Mouse (Mus musculus) megakaryocyte, adult 5-6 weeks (primary cell): ENCODE measurements around the gene Foxp1. TPM values are rescaled to one million over a fixed set of nuclear protein-coding genes. Genes with fewer than 3 reads are reported as not detected.

Experiments
- ATAC-seq: 2 replicates; pipeline ENCODE4 v1.8.0; 2016; ENCODE audit warnings: mild to moderate bottlenecking, inconsistent platforms; ENCODE audit not compliant: poor library complexity, severe bottlenecking
- total RNA-seq, 2 experiments: library from RNA; stranded (forward) in 1 of 2; stranded (reverse) in 1 of 2; fragments of 153-499, 151-499 nt in 1 of 2; fragments of 221-1000, 200-1000 nt in 1 of 2; gene quantifications; 2 replicates each; pipeline versions ENCODE4 v1.2.3 to v1.2.4; 2015 to 2017

Foxp1 gene
- total RNA-seq, 2 experiments from 2014 or later = 59.5 to 85.2 TPM

- no peak for ATAC-seq
Measured at GRCm38 (mm10) chr6:99009771-99010170, 512.8 kb downstream of the Foxp1 start.

GRCm38 (mm10) chr6:99008565-99008964 is 514.0 kb downstream of the Foxp1 start:
- ATAC-seq = no peak

GRCm38 (mm10) chr6:99007542-99007941 is 515.0 kb downstream of the Foxp1 start:
- peak; percentile 90 for ATAC-seq

DNA sequence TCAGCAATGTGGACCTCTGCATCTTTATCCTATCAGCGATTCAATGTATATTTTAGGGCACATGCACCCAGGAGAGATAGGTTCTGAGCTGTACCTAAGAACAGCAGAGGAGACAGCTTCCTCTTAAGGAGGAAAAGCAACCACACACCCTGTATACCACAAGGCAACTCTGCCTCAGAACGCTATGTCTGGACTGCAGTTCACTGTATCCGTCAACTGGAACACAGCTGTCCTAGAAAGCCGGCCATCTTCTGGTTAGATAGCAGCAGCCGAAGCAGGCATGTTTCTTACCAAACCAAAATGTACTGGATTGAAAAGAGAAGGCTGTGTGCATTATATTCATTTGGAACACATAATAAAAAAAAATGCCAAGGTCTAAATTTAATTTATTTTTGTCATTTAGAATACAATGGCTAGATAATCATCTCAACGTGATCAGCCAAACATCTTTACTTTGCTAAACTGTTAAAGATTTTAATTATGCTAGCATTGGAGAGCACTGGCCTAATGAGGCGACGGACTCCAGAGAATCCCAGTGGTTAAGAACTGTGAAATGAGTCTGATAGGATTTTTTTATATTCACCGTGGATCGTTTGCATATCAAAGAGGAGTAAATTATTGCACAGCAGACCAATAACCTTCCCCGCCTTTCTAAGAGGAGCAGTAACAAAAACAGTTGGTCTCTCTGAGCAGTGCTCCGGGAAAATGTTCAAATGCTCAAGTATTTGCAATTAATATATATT is 518.1 kb downstream of the Foxp1 start:
- no peak for ATAC-seq

GRCm38 (mm10) chr6:99003108-99003709 is 519.3 kb downstream of the Foxp1 start:
- ATAC-seq = no peak

DNA sequence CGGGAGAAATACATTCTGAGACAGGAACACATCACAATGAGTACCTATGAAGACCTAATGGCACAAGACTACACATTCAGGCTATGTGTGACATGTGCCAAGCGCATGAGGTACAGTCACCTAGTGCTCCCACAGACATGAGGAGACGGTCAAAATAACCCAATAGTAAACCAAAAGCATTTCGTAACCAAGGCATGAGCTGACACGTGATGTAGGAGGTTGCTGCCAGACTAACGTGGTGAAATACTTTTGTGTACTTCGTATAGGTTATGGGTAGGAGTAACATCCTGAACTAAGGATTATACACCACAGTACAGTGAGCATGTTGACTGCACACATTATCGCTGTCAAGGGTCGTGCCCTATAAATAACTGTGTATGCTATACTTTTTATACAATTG is 520.9 kb downstream of the Foxp1 start:
- peak; percentile 58 for ATAC-seq

DNA sequence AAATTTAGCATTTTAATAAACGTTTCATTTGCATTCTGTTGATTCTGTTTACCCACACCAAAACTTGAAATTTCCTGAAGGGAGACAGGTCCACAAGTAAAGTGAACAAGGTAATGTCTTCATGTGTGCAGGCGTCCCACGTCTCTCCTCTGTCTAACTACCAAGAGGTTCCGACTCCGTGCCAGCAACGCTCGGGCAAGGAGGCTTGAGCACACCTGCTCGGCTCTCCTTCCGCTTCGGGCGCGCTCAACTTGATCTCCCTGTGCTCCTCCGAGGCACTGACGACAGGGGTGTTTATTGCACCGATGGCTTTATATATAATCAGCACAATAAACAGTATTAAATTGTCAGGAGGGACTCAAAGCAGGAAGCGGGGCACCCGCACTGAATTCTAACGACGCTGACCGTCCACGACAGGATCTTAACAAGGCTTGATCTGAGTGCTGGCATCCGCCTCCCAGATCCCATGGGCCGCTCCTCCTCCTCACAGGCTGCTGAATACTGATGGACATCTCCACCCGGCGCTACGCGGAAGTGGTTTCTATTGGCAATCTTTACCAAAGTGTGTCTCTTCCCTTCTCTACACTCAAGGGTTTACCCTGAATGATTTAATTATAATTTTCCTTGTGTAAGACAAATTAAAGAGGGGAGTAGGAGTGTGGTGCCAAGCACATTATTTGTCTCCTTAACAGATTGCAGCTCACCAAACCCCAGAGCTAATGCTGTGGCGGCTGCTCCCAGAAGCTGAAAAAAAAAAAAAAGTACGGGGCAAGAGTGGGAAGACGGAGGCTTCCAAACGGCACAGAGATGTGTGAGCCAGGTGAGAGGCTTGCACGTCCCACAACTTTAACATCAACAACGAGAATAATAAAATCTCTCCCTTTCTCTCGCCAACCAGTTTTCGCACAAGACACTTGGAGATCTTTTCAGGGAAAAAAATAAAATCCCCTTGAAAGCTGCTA is 523.3 kb downstream of the Foxp1 start:
- 0 out of 2 replicates have a peak, but pooled peaks have one; percentile 19 for ATAC-seq

DNA sequence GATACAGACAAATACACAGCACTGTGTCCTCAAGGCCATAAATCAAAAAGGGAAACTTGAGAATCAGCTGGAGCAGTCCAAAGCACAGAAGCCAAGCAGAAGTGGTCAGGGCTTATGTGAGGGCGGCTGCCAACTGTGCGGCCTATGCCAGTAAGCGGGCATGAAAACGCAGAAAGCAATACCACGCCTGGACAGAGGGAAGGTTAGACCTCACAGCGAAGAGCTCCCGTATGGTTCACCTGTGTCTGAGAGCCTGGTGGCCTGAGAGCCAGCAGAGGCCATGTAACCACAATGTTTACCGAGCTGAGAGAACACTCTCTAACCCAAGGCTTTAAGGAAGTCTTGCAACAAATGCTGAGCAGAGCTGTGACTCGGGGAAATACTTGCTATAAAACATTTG is 524.8 kb downstream of the Foxp1 start:
- peak; percentile 69 for ATAC-seq

- no peak for ATAC-seq
Measured at GRCm38 (mm10) chr6:98996822-98997221, 525.7 kb downstream of the Foxp1 start.

DNA sequence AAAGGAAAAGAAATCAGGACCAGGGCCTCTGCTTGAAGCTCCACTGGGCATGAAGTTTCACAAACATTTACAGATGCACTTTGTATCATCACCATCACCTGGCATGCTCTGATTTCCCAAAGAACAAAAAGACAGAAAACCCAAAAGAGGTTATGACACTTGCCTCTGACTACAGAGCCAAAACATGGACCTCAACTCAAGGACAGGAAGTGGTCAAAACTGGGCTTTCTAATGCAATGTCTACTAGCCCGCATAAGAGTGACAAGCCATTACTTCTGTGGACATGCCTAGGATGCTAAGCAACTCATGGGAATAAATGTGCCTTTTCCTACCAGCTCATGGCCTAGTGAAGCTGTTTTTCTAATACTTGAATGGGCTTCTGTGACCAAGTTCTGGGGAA is 526.2 kb downstream of the Foxp1 start:
- ATAC-seq = peak; percentile 41; the same call in 1 of the 2 replicates

DNA sequence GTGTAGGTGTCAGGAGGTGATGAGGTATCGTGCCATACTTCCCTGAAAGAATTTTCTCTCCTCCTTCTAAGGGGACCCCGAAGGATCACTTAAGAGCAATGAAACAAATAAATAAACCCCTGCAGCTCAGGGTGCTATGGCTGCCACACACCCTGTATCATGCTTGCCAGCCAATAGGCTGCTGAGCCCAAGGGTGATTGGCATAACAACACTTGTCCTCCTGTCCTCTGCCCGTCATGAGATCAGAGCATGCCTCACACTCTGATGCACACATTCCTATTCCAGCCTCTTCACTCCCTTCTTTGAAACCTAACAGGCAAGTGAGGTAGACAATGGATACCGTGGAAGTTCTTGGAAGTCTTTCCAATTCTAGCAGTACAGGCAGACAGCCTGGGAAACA is 526.8 kb downstream of the Foxp1 start:
- ATAC-seq = no peak

DNA sequence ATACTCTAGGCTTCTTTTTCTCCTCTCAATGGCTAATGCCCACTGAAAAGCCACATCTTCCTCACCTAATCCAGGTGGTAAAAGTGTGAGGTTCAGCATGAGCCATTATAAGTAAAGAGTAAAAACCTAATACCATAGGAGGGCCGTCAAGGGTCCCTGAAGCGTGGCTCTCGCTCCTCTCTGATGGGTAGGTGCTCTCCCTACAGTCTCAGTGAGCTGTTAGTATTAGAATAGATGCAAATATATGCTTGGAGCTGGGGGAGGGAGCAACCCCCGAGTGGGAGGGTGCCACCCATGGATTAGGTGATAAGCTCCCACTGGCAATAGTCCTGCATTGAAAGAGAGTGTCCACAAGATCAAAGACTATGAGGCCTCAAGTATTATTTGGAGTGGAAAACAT is 527.6 kb downstream of the Foxp1 start:
- no peak for ATAC-seq

DNA sequence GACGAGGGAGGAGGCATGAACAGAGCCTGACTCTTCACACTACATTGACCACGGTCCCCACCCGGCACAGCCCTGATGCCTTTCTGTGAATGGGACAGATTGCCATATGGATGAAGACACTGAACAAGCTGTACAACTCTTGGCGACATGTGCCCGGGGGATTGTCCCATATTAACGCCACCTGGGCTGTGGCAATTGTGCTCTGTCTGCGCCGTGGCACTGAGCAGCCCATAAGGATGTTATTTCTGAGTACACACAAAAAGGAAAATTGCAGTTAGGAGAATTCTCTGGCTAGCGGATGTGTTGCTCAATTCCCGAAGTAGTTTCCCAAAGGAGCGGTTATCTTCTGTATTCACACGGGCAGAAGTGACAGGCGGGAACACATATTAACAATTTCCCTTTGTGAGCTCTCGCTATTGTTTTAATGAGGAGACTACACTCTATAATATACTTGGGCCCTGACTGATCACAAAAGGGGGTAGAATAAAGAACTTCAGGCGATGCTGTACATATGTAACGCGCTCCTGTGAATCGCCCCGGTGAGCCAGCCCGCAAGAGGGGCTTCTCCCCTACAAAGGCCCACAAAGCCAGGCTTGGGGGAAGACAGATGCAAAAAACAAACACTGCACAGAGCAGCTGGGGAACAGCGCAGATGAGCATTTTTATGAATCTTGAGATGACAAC is 528.3 kb downstream of the Foxp1 start:
- ATAC-seq = no peak

DNA sequence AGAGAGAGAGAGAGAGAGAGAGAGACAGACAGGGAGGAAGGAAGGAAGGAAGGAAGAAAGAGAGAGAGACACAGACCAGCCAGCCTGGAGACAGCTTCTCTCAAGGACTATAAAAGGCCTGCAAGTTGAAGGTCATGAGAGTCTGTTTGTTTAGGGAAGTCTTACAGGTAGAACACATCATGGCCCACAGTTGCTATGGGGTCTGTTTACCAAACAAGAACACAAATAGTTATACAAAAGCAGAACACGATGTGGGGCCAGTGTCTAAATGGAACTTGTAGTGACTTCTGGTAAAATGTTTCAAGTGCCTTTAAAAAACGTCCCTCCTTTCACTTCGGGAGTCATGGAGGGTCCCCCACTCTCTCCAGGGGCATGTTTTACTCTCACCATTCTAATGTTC is 529.3 kb downstream of the Foxp1 start:
- no peak for ATAC-seq

DNA sequence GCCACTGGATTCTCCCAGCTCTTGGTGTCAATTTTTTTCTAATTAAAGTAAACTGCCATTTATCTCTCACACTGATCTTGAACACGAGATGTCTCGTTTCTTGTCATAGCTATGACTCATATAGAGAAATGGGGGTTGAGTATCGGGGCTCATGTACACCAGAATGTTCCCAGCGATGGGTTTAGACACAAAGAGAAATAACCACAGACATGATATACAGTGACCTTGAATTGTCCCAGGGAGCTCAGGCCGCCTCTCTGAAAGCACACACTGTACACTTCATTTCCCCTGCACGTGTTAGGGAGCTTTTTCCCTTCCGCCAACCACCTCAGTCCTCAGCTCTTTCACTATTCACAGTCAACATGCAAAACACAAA is 529.8 kb downstream of the Foxp1 start:
- no peak for ATAC-seq

GRCm38 (mm10) chr6:98991900-98992771 is 530.4 kb downstream of the Foxp1 start:
- ATAC-seq = no peak

GRCm38 (mm10) chr6:98987533-98988169 is 534.9 kb downstream of the Foxp1 start:
- no peak for ATAC-seq

DNA sequence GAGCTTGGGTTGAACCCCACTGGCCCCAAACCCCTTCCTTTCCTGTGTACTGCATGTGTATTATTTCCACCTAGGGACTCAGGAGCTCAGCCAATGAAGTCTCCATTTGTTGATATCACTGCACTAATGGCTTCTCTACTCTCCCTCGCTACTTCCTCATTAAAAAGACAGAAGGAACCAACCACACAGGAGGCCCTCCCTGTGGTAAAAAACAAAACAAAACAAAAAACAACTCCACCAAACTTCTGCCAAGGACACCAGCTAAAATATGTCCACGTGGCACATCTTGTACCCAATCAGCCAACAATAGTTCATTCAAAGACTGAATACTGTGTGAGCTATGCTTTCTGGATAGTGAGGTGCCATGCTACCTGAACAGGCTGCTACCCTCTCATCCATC is 537.1 kb downstream of the Foxp1 start:
- ATAC-seq = peak; percentile 76

GRCm38 (mm10) chr6:98984626-98985025 is 537.9 kb downstream of the Foxp1 start:
- ATAC-seq = no peak
